Mouse (Mus musculus) intestine, embryonic 15.5 days (tissue): ENCODE data around the gene Myh7b. TPM values are rescaled to one million over a fixed set of nuclear protein-coding genes. Genes with fewer than 3 reads are reported as not detected.

Experiments used
- ATAC-seq: fragments of 200-750 bp; cut with Nextera tagmentation; 2 replicates; pipeline ENCODE4 v1.8.0; 2017; ENCODE audit warnings: moderate TSS enrichment, moderate library complexity
- H3K27ac ChIP-seq: fragments of 300-500 bp; sonication (generic); 2 replicates; pipeline ENCODE4 v1.5.1; 2015; ENCODE audit warnings: mild to moderate bottlenecking, inconsistent platforms
- H3K27me3 ChIP-seq: fragments of 300-500 bp; sonication (generic); replicated peaks from 2 replicates; pipeline ENCODE4 v1.6.1; 2015; ENCODE audit warnings: inconsistent platforms
- H3K36me3 ChIP-seq: fragments of 300-500 bp; sonication (generic); 2 replicates; pipeline ENCODE4 v1.6.1; 2015; ENCODE audit warnings: inconsistent platforms
- H3K4me1 ChIP-seq: fragments of 300-500 bp; sonication (generic); replicated peaks from 2 replicates; pipeline ENCODE4 v1.6.1; 2015; ENCODE audit warnings: inconsistent platforms
- H3K4me2 ChIP-seq: fragments of 300-500 bp; sonication (generic); replicated peaks from 2 replicates; pipeline ENCODE4 v1.6.1; 2015; ENCODE audit warnings: mild to moderate bottlenecking, inconsistent platforms
- H3K4me3 ChIP-seq: fragments of 300-500 bp; sonication (generic); replicated peaks from 2 replicates; pipeline ENCODE4 v1.5.1; 2015; ENCODE audit warnings: inconsistent platforms
- H3K9ac ChIP-seq: fragments of 300-500 bp; sonication (generic); 2 replicates; pipeline ENCODE4 v1.6.1; 2015; ENCODE audit warnings: inconsistent platforms
- H3K9me3 ChIP-seq: fragments of 300-500 bp; sonication (generic); 2 replicates; pipeline ENCODE4 v1.6.1; 2016; ENCODE audit warnings: inconsistent platforms
- WGBS: fragments of 180-500 bp; shearing (Covaris S2); methylation state at CpG from one replicate; pipeline ENCODE4 v1.1.7; 2015; 5-methylcytosine and 5-hydroxymethylcytosine counted together
- microRNA counts: library from miRNA; unstranded; fragments of <30 nt; microRNA quantifications from one replicate; lab custom pipeline; 2016
- polyA plus RNA-seq: library from polyadenylated mRNA; unstranded; fragments of >200 nt; fragmentation: Nextera tagmentation; extraction: Ambion mirVana; gene quantifications from 2 replicates; pipeline ENCODE4 v1.2.1, GENCODE M21; 2015

The Myh7b gene
- polyA plus RNA-seq, 1 experiment from 2014 or later, result 0.72 TPM

DNA sequence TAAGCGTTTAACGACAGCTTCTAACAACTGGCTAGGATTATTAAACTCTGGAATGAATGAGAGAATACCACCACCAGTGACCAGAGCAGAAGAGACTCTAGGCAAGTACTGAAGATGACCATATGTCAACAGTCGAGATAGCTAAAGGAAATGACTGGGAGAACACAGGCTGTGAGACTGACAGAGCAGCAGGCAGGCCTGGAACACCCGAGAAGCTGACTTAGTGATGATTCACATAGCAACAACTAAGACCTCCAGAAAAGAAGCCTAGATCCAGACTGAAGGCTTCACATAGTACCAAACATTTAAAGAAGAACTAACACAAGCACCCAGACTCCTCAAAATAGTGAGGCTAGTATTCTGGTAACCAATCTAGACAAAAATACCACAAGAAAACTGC is 64.1 kb downstream of the Myh7b start:
- Histone ChIP-seq H3K4me2 (no peak overlapping the region), H3K4me3 (no peak overlapping the region), H3K9me3 (no peaks in the 10 kb centered on the region), H3K9ac (no peak overlapping the region), H3K4me1 (no peaks in the 10 kb centered on the region), H3K27ac (no peak overlapping the region), H3K27me3 (no peaks in the 10 kb centered on the region), H3K36me3 (peaks cover 5% of the 10 kb centered on the region)
- WGBS, result 50% methylated on average over 4 of the region's 4 CpGs
- ATAC-seq, result no peak

- H3K27me3 ChIP-seq, result no peaks in the 10 kb centered on the region
- no peaks in the 10 kb centered on the region for H3K36me3 ChIP-seq
- H3K27ac ChIP-seq, result no peak overlapping the region
- no peak for ATAC-seq
- H3K4me3 ChIP-seq, result no peak overlapping the region
- no peak overlapping the region for H3K4me2 ChIP-seq
- H3K9ac ChIP-seq, result no peak overlapping the region
- 93% methylated on average over 4 of the region's 4 CpGs for WGBS
- H3K9me3 ChIP-seq, result no peaks in the 10 kb centered on the region
- H3K4me1 ChIP-seq, result 0 out of 2 replicates have a peak, but pooled peaks cover 2% of the 10 kb centered on the region
These were observed 68.6 kb downstream of the Myh7b start for GRCm38 (mm10) chr2:155679586-155680110.

DNA sequence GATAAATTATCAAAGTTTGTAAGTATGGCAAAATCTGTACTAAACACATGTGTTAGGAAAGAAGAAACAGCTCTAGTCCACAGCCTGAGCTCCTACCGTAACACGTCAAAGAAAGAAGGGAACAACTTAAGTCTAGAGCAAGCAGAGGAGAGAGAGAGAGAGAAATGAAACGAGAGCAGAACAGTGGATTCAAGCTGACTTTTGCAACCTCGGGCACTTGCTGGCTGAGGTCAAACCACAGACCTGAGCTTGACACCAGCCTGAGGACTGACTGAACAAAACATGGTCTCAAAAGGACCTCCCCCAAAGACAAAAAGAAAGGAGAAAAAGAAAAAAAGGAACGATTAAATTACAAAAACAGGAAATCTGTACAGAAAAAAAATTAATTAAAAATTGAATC is 69.6 kb downstream of the Myh7b start:
- no peak overlapping the region for H3K9ac ChIP-seq
- no peak for ATAC-seq
- no peaks in the 10 kb centered on the region for H3K9me3 ChIP-seq
- 0 out of 2 replicates have a peak, but pooled peaks cover 2% of the 10 kb centered on the region for H3K4me1 ChIP-seq
- H3K4me2 ChIP-seq, result no peak overlapping the region
- no peaks in the 10 kb centered on the region for H3K36me3 ChIP-seq
- H3K4me3 ChIP-seq, result no peak overlapping the region
- H3K27me3 ChIP-seq, result no peaks in the 10 kb centered on the region
- no peak overlapping the region for H3K27ac ChIP-seq
- WGBS, result 65% methylated on average over 5 of the region's 5 CpGs

GRCm38 (mm10) chr2:155681194-155681593 is 70.2 kb downstream of the Myh7b start:
- H3K9ac ChIP-seq, result no peak overlapping the region
- no peak for ATAC-seq
- 0 out of 2 replicates have a peak, but pooled peaks cover 2% of the 10 kb centered on the region for H3K4me1 ChIP-seq
- no peaks in the 10 kb centered on the region for H3K9me3 ChIP-seq
- no peak overlapping the region for H3K4me2 ChIP-seq
- 71% methylated on average over 8 of the region's 8 CpGs for WGBS
- H3K27me3 ChIP-seq, result no peaks in the 10 kb centered on the region
- no peaks in the 10 kb centered on the region for H3K36me3 ChIP-seq
- H3K27ac ChIP-seq, result no peak overlapping the region
- no peak overlapping the region for H3K4me3 ChIP-seq

- no peak for ATAC-seq
- no peaks in the 10 kb centered on the region for H3K9me3 ChIP-seq
- no peak overlapping the region for H3K9ac ChIP-seq
- no peaks in the 10 kb centered on the region for H3K36me3 ChIP-seq
- no peak overlapping the region for H3K4me2 ChIP-seq
- H3K27ac ChIP-seq, result no peak overlapping the region
- H3K4me1 ChIP-seq, result 0 out of 2 replicates have a peak, but pooled peaks cover 2% of the 10 kb centered on the region
- no peak overlapping the region for H3K4me3 ChIP-seq
- WGBS, result 93% methylated on average over 2 of the region's 2 CpGs
- H3K27me3 ChIP-seq, result no peaks in the 10 kb centered on the region
These were observed 70.9 kb downstream of the Myh7b start for GRCm38 (mm10) chr2:155681874-155682273.

GRCm38 (mm10) chr2:155683137-155683536 is 72.1 kb downstream of the Myh7b start:
- ATAC-seq, result no peak
- 63% methylated on average over 3 of the region's 3 CpGs for WGBS
- H3K36me3 ChIP-seq, result no peaks in the 10 kb centered on the region

DNA sequence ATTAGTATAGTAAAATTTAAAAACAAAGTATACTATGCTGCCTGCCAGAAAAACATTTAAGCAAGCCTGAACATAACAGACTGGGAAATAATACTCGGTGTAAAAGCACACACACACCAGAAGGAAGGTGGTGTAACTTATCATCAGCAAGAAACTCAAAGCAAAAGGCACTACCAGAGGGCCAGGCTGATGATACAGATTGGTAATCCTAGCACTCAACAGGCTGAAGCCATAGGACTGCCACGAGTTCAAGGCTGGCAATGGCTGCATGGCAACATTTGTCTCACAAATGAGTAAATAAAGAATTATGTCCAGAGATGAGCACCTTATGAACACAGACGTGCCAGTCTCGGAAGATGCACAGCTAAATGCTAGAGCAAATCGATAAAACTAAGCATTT is 72.8 kb downstream of the Myh7b start:
- no peaks in the 10 kb centered on the region for H3K9me3 ChIP-seq
- H3K9ac ChIP-seq, result no peak overlapping the region
- H3K27ac ChIP-seq, result no peak overlapping the region
- 92% methylated on average over 5 of the region's 5 CpGs for whole genome bisulfite sequencing
- no peak overlapping the region for H3K4me3 ChIP-seq
- no peaks in the 10 kb centered on the region for H3K27me3 ChIP-seq
- no peak for ATAC-seq
- H3K4me1 ChIP-seq, result 0 out of 2 replicates have a peak, but pooled peaks cover 2% of the 10 kb centered on the region
- H3K36me3 ChIP-seq, result no peaks in the 10 kb centered on the region
- no peak overlapping the region for H3K4me2 ChIP-seq

More at GRCm38 (mm10) chr2:155683137-155683536, 72.1 kb downstream of the Myh7b start:
- no peaks in the 10 kb centered on the region for H3K27me3 ChIP-seq
- H3K9ac ChIP-seq, result no peak overlapping the region
- no peaks in the 10 kb centered on the region for H3K9me3 ChIP-seq
- H3K4me1 ChIP-seq, result 0 out of 2 replicates have a peak, but pooled peaks cover 2% of the 10 kb centered on the region
- H3K27ac ChIP-seq, result no peak overlapping the region
- no peak overlapping the region for H3K4me2 ChIP-seq
- H3K4me3 ChIP-seq, result no peak overlapping the region

MicroRNAs encoded within 50 kb of the gene (microRNA counts, 519-probe panel; counts per million panel counts)
- microRNA mmu-miR-499 (lab: Ali Mortazavi, UCI), result 97.1 counts per million, percentile 29 among the panel's probes with 10 or more counts

Other genes starting within 250 kb of the Myh7b start
- 18.4 and 19.1 TPM in 2 replicates for gene Trp53inp2, start 230.2 kb upstream of the Myh7b start, polyA plus RNA-seq
- gene Ncoa6, start 137.3 kb upstream of the Myh7b start, polyA plus RNA-seq, result 15.5 and 18.2 TPM in 2 replicates
- 20.2 and 20.7 TPM in 2 replicates for gene Acss2, start 93.3 kb upstream of the Myh7b start, polyA plus RNA-seq
- 4.6 TPM in 2 replicates for gene Ggt7, start 93.0 kb upstream of the Myh7b start, polyA plus RNA-seq
- gene Gss, start 18.4 kb upstream of the Myh7b start, polyA plus RNA-seq, result 89.4 and 100 TPM in 2 replicates
- 113 TPM in 2 replicates for gene Trpc4ap, start 81.2 kb downstream of the Myh7b start, polyA plus RNA-seq
- 60.5 and 92.0 TPM in 2 replicates for gene Edem2, start 118.3 kb downstream of the Myh7b start, polyA plus RNA-seq
- not detected in 2 replicates for gene Gm17581, start 124.7 kb downstream of the Myh7b start, polyA plus RNA-seq
- gene Procr, start 139.9 kb downstream of the Myh7b start, polyA plus RNA-seq, result 20.2 and 20.4 TPM in 2 replicates
- 0.24 and 0.37 TPM in 2 replicates for gene Mmp24, start 164.1 kb downstream of the Myh7b start, polyA plus RNA-seq
- 22.0 and 24.1 TPM in 2 replicates for gene BC029722, start 208.2 kb downstream of the Myh7b start, polyA plus RNA-seq
- 263 and 265 TPM in 2 replicates for gene Eif6, start 215.7 kb downstream of the Myh7b start, polyA plus RNA-seq
- 0.30 and 0.53 TPM in 2 replicates for gene Fam83c, start 223.6 kb downstream of the Myh7b start, polyA plus RNA-seq